Mouse (Mus musculus) hindbrain, embryonic 12.5 days (tissue): Measurements from ENCODE around the gene Mical2. TPM values are rescaled to one million over a fixed set of nuclear protein-coding genes. Genes with fewer than 3 reads are reported as not detected.

Experiments used
- ATAC-seq: fragments of 200-750 bp; cut with Nextera tagmentation; 2 replicates; pipeline ENCODE4 v1.8.0; 2017; ENCODE audit warnings: moderate TSS enrichment; ENCODE audit not compliant: low FRiP score
- H3K27ac ChIP-seq: fragments of 300-500 bp; sonication (generic); 2 replicates; pipeline ENCODE4 v1.5.1; 2016; ENCODE audit warnings: mild to moderate bottlenecking
- H3K27me3 ChIP-seq: fragments of 300-500 bp; sonication (generic); 2 replicates; pipeline ENCODE4 v1.6.1; 2016; ENCODE audit warnings: mild to moderate bottlenecking
- H3K36me3 ChIP-seq: fragments of 300-500 bp; sonication (generic); 2 replicates; pipeline ENCODE4 v1.6.1; 2016; ENCODE audit warnings: mild to moderate bottlenecking
- H3K4me1 ChIP-seq: fragments of 300-500 bp; sonication (generic); 2 replicates; pipeline ENCODE4 v1.6.1; 2016
- H3K4me2 ChIP-seq: fragments of 300-500 bp; sonication (generic); replicated peaks from 2 replicates; pipeline ENCODE4 v1.6.1; 2016; ENCODE audit warnings: mild to moderate bottlenecking
- H3K4me3 ChIP-seq: fragments of 300-500 bp; sonication (generic); 2 replicates; pipeline ENCODE4 v1.5.1; 2016; ENCODE audit warnings: mild to moderate bottlenecking
- H3K9ac ChIP-seq: fragments of 300-500 bp; sonication (generic); 2 replicates; pipeline ENCODE4 v1.6.1; 2016; ENCODE audit warnings: mild to moderate bottlenecking, moderate library complexity
- H3K9me3 ChIP-seq: fragments of 300-500 bp; sonication (generic); replicated peaks from 2 replicates; pipeline ENCODE4 v1.6.1; 2016; ENCODE audit warnings: mild to moderate bottlenecking
- WGBS: fragments of 180-500 bp; shearing (Covaris S2); methylation state at CpG from one replicate; pipeline ENCODE4 v1.1.7; 2016; 5-methylcytosine and 5-hydroxymethylcytosine counted together
- polyA plus RNA-seq: library from polyadenylated mRNA; unstranded; fragments of >200 nt; fragmentation: Nextera tagmentation; extraction: Ambion mirVana; gene quantifications from 2 replicates; pipeline ENCODE4 v1.2.1, GENCODE M21; 2016

Mical2 gene
- polyA plus RNA-seq, 1 experiment from 2014 or later, result 1.6 TPM

GRCm38 (mm10) chr7:112387876-112388275 lies 162.2 kb downstream of the Mical2 start:
- ATAC-seq, result no peak
- 82% methylated on average over 5 of the region's 5 CpGs for WGBS
- no peak overlapping the region for H3K9ac ChIP-seq
- no peak overlapping the region for H3K27ac ChIP-seq
- no peaks in the 10 kb centered on the region for H3K27me3 ChIP-seq
- H3K4me3 ChIP-seq, result no peak overlapping the region
- peaks cover 33% of the 10 kb centered on the region for H3K4me1 ChIP-seq
- no peak overlapping the region for H3K4me2 ChIP-seq
- H3K36me3 ChIP-seq, result no peaks in the 10 kb centered on the region
- no peaks in the 10 kb centered on the region for H3K9me3 ChIP-seq

GRCm38 (mm10) chr7:112388363-112388875 lies 162.8 kb downstream of the Mical2 start:
- ATAC-seq, result no peak
- Histone ChIP-seq H3K9ac (no peak overlapping the region), H3K36me3 (no peaks in the 10 kb centered on the region), H3K9me3 (no peaks in the 10 kb centered on the region), H3K4me3 (no peak overlapping the region), H3K27me3 (no peaks in the 10 kb centered on the region), H3K4me1 (peaks cover 33% of the 10 kb centered on the region), H3K27ac (no peak overlapping the region), H3K4me2 (no peak overlapping the region)
- 87% methylated on average over 5 of the region's 5 CpGs for WGBS

GRCm38 (mm10) chr7:112389611-112390251 lies 164.1 kb downstream of the Mical2 start:
- H3K4me1 ChIP-seq, result peaks cover 33% of the 10 kb centered on the region
- no peak overlapping the region for H3K9ac ChIP-seq
- H3K27ac ChIP-seq, result peak overlapping the region; percentile 70
- ATAC-seq, result 0 out of 2 replicates have a peak, but pooled peaks have one; percentile 44
- no peaks in the 10 kb centered on the region for H3K27me3 ChIP-seq
- H3K9me3 ChIP-seq, result no peaks in the 10 kb centered on the region
- 47% methylated on average over 6 of the region's 6 CpGs for WGBS
- 0 out of 2 replicates have a peak overlapping the region, but pooled peaks have one; percentile 8 for H3K4me2 ChIP-seq
- no peak overlapping the region for H3K4me3 ChIP-seq
- H3K36me3 ChIP-seq, result no peaks in the 10 kb centered on the region

GRCm38 (mm10) chr7:112390252-112390936 lies 164.7 kb downstream of the Mical2 start:
- H3K9ac ChIP-seq, result no peak overlapping the region
- no peak overlapping the region for H3K4me3 ChIP-seq
- H3K27ac ChIP-seq, result peak overlapping the region; percentile 70
- WGBS, result 28% methylated on average over 11 of the region's 11 CpGs
- no peaks in the 10 kb centered on the region for H3K9me3 ChIP-seq
- H3K27me3 ChIP-seq, result no peaks in the 10 kb centered on the region
- H3K36me3 ChIP-seq, result no peaks in the 10 kb centered on the region
- no peak for ATAC-seq
- H3K4me2 ChIP-seq, result 0 out of 2 replicates have a peak overlapping the region, but pooled peaks have one; percentile 4
- H3K4me1 ChIP-seq, result peaks cover 33% of the 10 kb centered on the region

- Histone ChIP-seq H3K27me3 (no peaks in the 10 kb centered on the region), H3K4me2 (0 out of 2 replicates have a peak overlapping the region, but pooled peaks have one; percentile 4), H3K36me3 (no peaks in the 10 kb centered on the region), H3K4me3 (no peak overlapping the region), H3K4me1 (peaks cover 33% of the 10 kb centered on the region), H3K9ac (no peak overlapping the region), H3K27ac (peak overlapping the region; percentile 67; the same call in 1 of the 2 replicates), H3K9me3 (no peaks in the 10 kb centered on the region)
- ATAC-seq, result peak; percentile 49; the same call in 1 of the 2 replicates
- WGBS, result 23% methylated on average over 6 of the region's 6 CpGs
Observed at GRCm38 (mm10) chr7:112390937-112391605, 165.4 kb downstream of the Mical2 start.

- no peak overlapping the region for H3K27ac ChIP-seq
- H3K36me3 ChIP-seq, result no peaks in the 10 kb centered on the region
- ATAC-seq, result no peak
- no peak overlapping the region for H3K9ac ChIP-seq
- 90% methylated on average over 3 of the region's 3 CpGs for WGBS
- H3K4me1 ChIP-seq, result 0 out of 2 replicates have a peak, but pooled peaks cover 4% of the 10 kb centered on the region
- H3K4me3 ChIP-seq, result no peak overlapping the region
- H3K4me2 ChIP-seq, result no peak overlapping the region
- no peaks in the 10 kb centered on the region for H3K9me3 ChIP-seq
- H3K27me3 ChIP-seq, result no peaks in the 10 kb centered on the region
Observed at GRCm38 (mm10) chr7:112397786-112398185, 172.1 kb downstream of the Mical2 start.

- no peaks in the 10 kb centered on the region for H3K9me3 ChIP-seq
- peak; percentile 77 for ATAC-seq
- no peak overlapping the region for H3K4me3 ChIP-seq
- no peak overlapping the region for H3K4me2 ChIP-seq
- 38% methylated on average over 7 of the region's 7 CpGs for WGBS
- 0 out of 2 replicates have a peak, but pooled peaks cover 4% of the 10 kb centered on the region for H3K4me1 ChIP-seq
- H3K27me3 ChIP-seq, result no peaks in the 10 kb centered on the region
- H3K36me3 ChIP-seq, result no peaks in the 10 kb centered on the region
- no peak overlapping the region; the same call in 1 of the 2 replicates for H3K27ac ChIP-seq
- no peak overlapping the region for H3K9ac ChIP-seq
Observed at GRCm38 (mm10) chr7:112399425-112400170, 173.9 kb downstream of the Mical2 start.

- H3K36me3 ChIP-seq, result no peaks in the 10 kb centered on the region
- H3K4me1 ChIP-seq, result 0 out of 2 replicates have a peak, but pooled peaks cover 4% of the 10 kb centered on the region
- WGBS, result 47% methylated on average over 6 of the region's 6 CpGs
- no peaks in the 10 kb centered on the region for H3K9me3 ChIP-seq
- peak; percentile 26; the same call in 1 of the 2 replicates for ATAC-seq
- no peak overlapping the region for H3K4me3 ChIP-seq
- H3K27me3 ChIP-seq, result no peaks in the 10 kb centered on the region
- H3K27ac ChIP-seq, result no peak overlapping the region; the same call in 1 of the 2 replicates
- no peak overlapping the region for H3K4me2 ChIP-seq
- no peak overlapping the region for H3K9ac ChIP-seq
Observed at GRCm38 (mm10) chr7:112400175-112400574, 174.5 kb downstream of the Mical2 start.

GRCm38 (mm10) chr7:112405061-112405460 lies 179.4 kb downstream of the Mical2 start:
- ATAC-seq, result no peak
- H3K4me2 ChIP-seq, result no peak overlapping the region
- WGBS, result 60% methylated on average over 2 of the region's 2 CpGs

GRCm38 (mm10) chr7:112405578-112405977 lies 179.9 kb downstream of the Mical2 start:
- Histone ChIP-seq H3K27me3 (no peaks in the 10 kb centered on the region), H3K27ac (no peak overlapping the region), H3K9ac (no peak overlapping the region), H3K4me1 (0 out of 2 replicates have a peak, but pooled peaks cover 8% of the 10 kb centered on the region), H3K9me3 (no peaks in the 10 kb centered on the region), H3K36me3 (no peaks in the 10 kb centered on the region), H3K4me2 (no peak overlapping the region), H3K4me3 (no peak overlapping the region)
- no peak for ATAC-seq
- 87% methylated on average over 8 of the region's 8 CpGs for WGBS

More at GRCm38 (mm10) chr7:112405061-112405460, 179.4 kb downstream of the Mical2 start:
- Histone ChIP-seq H3K36me3 (no peaks in the 10 kb centered on the region), H3K9me3 (no peaks in the 10 kb centered on the region), H3K4me3 (no peak overlapping the region), H3K27ac (no peak overlapping the region), H3K9ac (no peak overlapping the region), H3K27me3 (no peaks in the 10 kb centered on the region), H3K4me1 (0 out of 2 replicates have a peak, but pooled peaks cover 8% of the 10 kb centered on the region)

GRCm38 (mm10) chr7:112407597-112407996 lies 181.9 kb downstream of the Mical2 start:
- H3K27me3 ChIP-seq, result no peaks in the 10 kb centered on the region
- no peak overlapping the region for H3K27ac ChIP-seq
- no peak for ATAC-seq
- H3K36me3 ChIP-seq, result no peaks in the 10 kb centered on the region
- no peak overlapping the region for H3K9ac ChIP-seq
- H3K4me1 ChIP-seq, result 0 out of 2 replicates have a peak, but pooled peaks cover 8% of the 10 kb centered on the region
- 74% methylated on average over 7 of the region's 7 CpGs for WGBS
- no peaks in the 10 kb centered on the region for H3K9me3 ChIP-seq
- no peak overlapping the region for H3K4me2 ChIP-seq
- H3K4me3 ChIP-seq, result no peak overlapping the region
